Mouse (Mus musculus): ENCODE measurements at regions not wholly inside any gene's neighbourhood (a gene's known extent, or its start where the extent isn't known, plus 50 kb on each side); places are given as distances from the start of the nearest gene placed in this dataset.

GRCm38 (mm10) chr6:95939052-95939451 is 173.9 kb upstream of the Fam19a1 start:
- H3K4me2 ChIP-seq (ENCODE audit: low read depth, low read length) = no peak overlapping the region
- no peak overlapping the region for H3K27ac ChIP-seq (ENCODE audit: low read depth)
- no peak for ATAC-seq
- no peaks in the 10 kb centered on the region for H3K9me3 ChIP-seq (ENCODE audit: low read length)
- DNase-seq = no peak
- no peak overlapping the region for H3K9ac ChIP-seq (replicated peaks)
- WGBS (ENCODE audit: insufficient replicate concordance) = 61% methylated on average over 4 of the region's 4 CpGs
- H3K4me1 ChIP-seq (ENCODE audit: insufficient read depth) = peaks cover 11% of the 10 kb centered on the region
- H3K4me3 ChIP-seq (ENCODE audit: low read depth, low read length) = no peak overlapping the region
- H3K27me3 ChIP-seq (ENCODE audit: insufficient read depth, low read length) = no peaks in the 10 kb centered on the region
- TF ChIP-seq CTCF (IDR thresholded peaks at IDR 0.05; ENCODE audit: low read depth) (no peak), EP300 (IDR thresholded peaks at IDR 0.05; ENCODE audit: low read depth) (no peak)
- H3K36me3 ChIP-seq (replicated peaks; ENCODE audit: insufficient read depth, low read length) = no peaks in the 10 kb centered on the region

- no peak for DNase-seq
- no peaks in the 10 kb centered on the region for H3K36me3 ChIP-seq (replicated peaks; ENCODE audit: insufficient read depth, low read length)
- WGBS (ENCODE audit: insufficient replicate concordance) = 66% methylated on average over 1 of the region's 1 CpGs
- no peak overlapping the region for H3K27ac ChIP-seq (ENCODE audit: low read depth)
- no peak for ATAC-seq
- no peaks in the 10 kb centered on the region for H3K27me3 ChIP-seq (ENCODE audit: insufficient read depth, low read length)
- no peaks in the 10 kb centered on the region for H3K9me3 ChIP-seq (ENCODE audit: low read length)
- H3K4me2 ChIP-seq (ENCODE audit: low read depth, low read length) = no peak overlapping the region
- H3K4me1 ChIP-seq (ENCODE audit: insufficient read depth) = no peaks in the 10 kb centered on the region
- TF ChIP-seq EP300 (IDR thresholded peaks at IDR 0.05; ENCODE audit: low read depth) (no peak), CTCF (IDR thresholded peaks at IDR 0.05; ENCODE audit: low read depth) (no peak)
- no peak overlapping the region for H3K9ac ChIP-seq (replicated peaks)
- no peak overlapping the region for H3K4me3 ChIP-seq (ENCODE audit: low read depth, low read length)
Measured at GRCm38 (mm10) chr6:95960745-95961144, 152.2 kb upstream of the Fam19a1 start.

DNA sequence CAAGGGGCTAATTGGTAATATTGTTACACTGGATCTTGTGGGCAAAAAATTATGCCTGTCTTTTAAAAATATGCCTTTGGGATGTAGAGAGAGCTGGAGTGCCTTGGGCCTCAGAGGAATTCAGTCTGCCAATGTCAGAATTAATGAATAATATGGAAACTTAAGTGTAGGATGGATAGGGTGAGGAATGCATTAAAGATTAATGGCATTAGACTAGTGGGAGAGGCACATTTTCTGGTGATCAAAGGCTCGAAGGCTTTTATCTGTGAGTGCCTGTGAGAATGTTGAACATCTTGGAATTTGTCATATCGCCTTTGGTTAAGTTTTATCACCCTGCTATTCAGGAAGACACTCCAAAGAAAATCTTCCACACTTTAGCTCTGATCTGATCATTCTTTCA is 146.7 kb upstream of the Fam19a1 start:
- Histone ChIP-seq H3K4me1 (ENCODE audit: insufficient read depth) (no peaks in the 10 kb centered on the region), H3K9ac (replicated peaks) (no peak overlapping the region), H3K9me3 (ENCODE audit: low read length) (no peaks in the 10 kb centered on the region), H3K4me3 (ENCODE audit: low read depth, low read length) (no peak overlapping the region), H3K4me2 (ENCODE audit: low read depth, low read length) (no peak overlapping the region), H3K27ac (ENCODE audit: low read depth) (no peak overlapping the region), H3K36me3 (replicated peaks; ENCODE audit: insufficient read depth, low read length) (no peaks in the 10 kb centered on the region), H3K27me3 (ENCODE audit: insufficient read depth, low read length) (no peaks in the 10 kb centered on the region)
- whole genome bisulfite sequencing (ENCODE audit: insufficient replicate concordance) = 40% methylated on average over 2 of the region's 2 CpGs
- ATAC-seq = no peak
- no peak for TF ChIP-seq EP300 (IDR thresholded peaks at IDR 0.05; ENCODE audit: low read depth)
- no peak for TF ChIP-seq CTCF (IDR thresholded peaks at IDR 0.05; ENCODE audit: low read depth)
- no peak for DNase-seq

DNA sequence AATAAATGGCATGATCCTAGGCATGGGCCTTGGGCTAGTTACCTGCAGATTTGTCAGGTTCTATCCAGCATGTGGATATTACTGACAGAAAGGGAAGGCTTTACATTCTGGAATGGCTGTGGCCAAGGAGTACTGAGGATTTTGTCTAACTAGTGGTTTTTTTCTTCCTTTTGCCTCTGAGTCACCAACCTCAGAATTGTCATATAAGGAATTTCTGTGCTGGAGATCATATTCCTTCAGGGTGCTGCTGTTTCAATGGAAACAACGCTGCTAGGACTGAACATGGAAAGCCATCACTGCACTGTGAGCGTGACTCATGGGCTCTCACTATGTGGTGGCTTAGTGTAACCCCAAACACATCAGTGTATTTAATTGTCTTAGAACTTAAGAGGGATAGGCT is 137.0 kb upstream of the Fam19a1 start:
- Histone ChIP-seq H3K4me3 (ENCODE audit: low read depth, low read length) (no peak overlapping the region), H3K4me1 (ENCODE audit: insufficient read depth) (no peaks in the 10 kb centered on the region), H3K27me3 (ENCODE audit: insufficient read depth, low read length) (no peaks in the 10 kb centered on the region), H3K9ac (replicated peaks) (no peak overlapping the region), H3K4me2 (ENCODE audit: low read depth, low read length) (no peak overlapping the region), H3K36me3 (replicated peaks; ENCODE audit: insufficient read depth, low read length) (no peaks in the 10 kb centered on the region), H3K9me3 (ENCODE audit: low read length) (no peaks in the 10 kb centered on the region), H3K27ac (ENCODE audit: low read depth) (no peak overlapping the region)
- WGBS (ENCODE audit: insufficient replicate concordance) = 85% methylated on average over 2 of the region's 2 CpGs
- ATAC-seq (no peak), DNase-seq (no peak)
- TF ChIP-seq CTCF (IDR thresholded peaks at IDR 0.05; ENCODE audit: low read depth) = no peak
- TF ChIP-seq EP300 (IDR thresholded peaks at IDR 0.05; ENCODE audit: low read depth) = no peak

DNA sequence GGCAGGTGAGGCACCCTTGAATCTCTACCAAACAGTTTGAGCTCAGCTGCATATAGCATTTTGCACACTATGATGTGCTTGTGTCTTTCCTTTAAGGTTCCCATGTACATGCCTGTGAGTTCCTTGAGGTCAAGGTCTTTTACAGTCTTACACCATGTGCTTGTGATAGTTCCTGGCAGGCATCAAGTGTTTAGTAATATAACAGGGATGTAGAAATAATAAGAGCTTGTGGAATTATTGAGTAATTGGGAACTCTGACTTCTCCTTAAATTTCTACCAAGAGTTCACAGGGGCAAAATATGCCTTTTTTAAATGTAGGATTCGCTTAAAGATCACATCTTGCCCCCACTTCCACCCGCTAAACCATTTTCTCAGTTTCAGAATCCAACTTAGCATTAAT is 115.9 kb upstream of the Fam19a1 start:
- Histone ChIP-seq H3K4me1 (ENCODE audit: insufficient read depth) (no peaks in the 10 kb centered on the region), H3K4me2 (ENCODE audit: low read depth, low read length) (no peak overlapping the region), H3K9me3 (ENCODE audit: low read length) (no peaks in the 10 kb centered on the region), H3K36me3 (replicated peaks; ENCODE audit: insufficient read depth, low read length) (no peaks in the 10 kb centered on the region), H3K9ac (replicated peaks) (no peak overlapping the region), H3K4me3 (ENCODE audit: low read depth, low read length) (no peak overlapping the region), H3K27me3 (ENCODE audit: insufficient read depth, low read length) (no peaks in the 10 kb centered on the region), H3K27ac (ENCODE audit: low read depth) (no peak overlapping the region)
- no peak for DNase-seq
- TF ChIP-seq EP300 (IDR thresholded peaks at IDR 0.05; ENCODE audit: low read depth) = no peak
- no peak for TF ChIP-seq CTCF (IDR thresholded peaks at IDR 0.05; ENCODE audit: low read depth)
- ATAC-seq = no peak
- 68% methylated on average over 2 of the region's 2 CpGs for WGBS (ENCODE audit: insufficient replicate concordance)

DNA sequence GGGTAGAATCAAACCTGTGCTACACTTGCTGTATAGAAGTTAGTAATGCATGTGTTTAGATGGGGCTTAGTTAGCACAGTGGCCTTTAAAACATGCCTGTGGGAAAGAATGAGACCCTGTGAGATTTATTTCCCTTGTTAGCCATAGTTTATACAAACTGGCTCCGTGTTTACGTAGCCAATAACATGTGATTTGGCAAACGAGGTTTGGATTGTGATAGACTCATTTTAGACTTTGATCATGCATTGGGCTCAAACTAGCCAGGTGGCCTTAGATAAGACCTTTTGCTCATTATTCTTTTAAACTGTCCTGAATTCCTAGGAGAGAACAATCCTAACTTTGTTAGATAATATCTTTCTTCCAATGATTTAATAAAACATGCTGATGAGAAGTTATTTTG is 115.2 kb upstream of the Fam19a1 start:
- Histone ChIP-seq H3K4me1 (ENCODE audit: insufficient read depth) (no peaks in the 10 kb centered on the region), H3K27me3 (ENCODE audit: insufficient read depth, low read length) (no peaks in the 10 kb centered on the region), H3K36me3 (replicated peaks; ENCODE audit: insufficient read depth, low read length) (no peaks in the 10 kb centered on the region), H3K27ac (ENCODE audit: low read depth) (no peak overlapping the region), H3K9me3 (ENCODE audit: low read length) (no peaks in the 10 kb centered on the region), H3K4me3 (ENCODE audit: low read depth, low read length) (no peak overlapping the region), H3K9ac (replicated peaks) (no peak overlapping the region), H3K4me2 (ENCODE audit: low read depth, low read length) (no peak overlapping the region)
- 64% methylated on average over 3 of the region's 3 CpGs for WGBS (ENCODE audit: insufficient replicate concordance)
- ATAC-seq (no peak), DNase-seq (no peak)
- TF ChIP-seq EP300 (IDR thresholded peaks at IDR 0.05; ENCODE audit: low read depth) = no peak
- no peak for TF ChIP-seq CTCF (IDR thresholded peaks at IDR 0.05; ENCODE audit: low read depth)

DNA sequence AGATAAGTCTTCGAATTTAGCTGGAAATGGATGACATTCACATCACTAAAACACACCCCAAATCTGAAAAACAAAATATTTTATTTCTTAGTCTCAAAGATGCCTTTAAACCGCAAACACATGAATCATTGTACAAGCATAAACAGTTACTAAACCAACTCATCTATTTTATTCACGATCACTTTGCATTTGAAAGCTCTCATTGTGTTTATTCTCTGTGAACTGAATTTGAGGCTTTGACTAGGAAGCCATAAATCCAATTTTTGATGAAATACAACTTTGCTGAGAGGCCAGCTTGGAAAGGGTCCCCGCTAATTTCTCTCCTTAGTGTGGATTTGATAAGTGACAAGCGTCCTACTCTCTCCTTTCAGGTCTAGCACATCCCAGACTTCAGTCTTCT is 113.5 kb upstream of the Fam19a1 start:
- no peak for DNase-seq
- no peak for ATAC-seq

More for the DNA sequence above, 113.5 kb upstream of the Fam19a1 start:
- 77% methylated on average over 5 of the region's 5 CpGs for WGBS (ENCODE audit: insufficient replicate concordance)
- no peak for TF ChIP-seq EP300 (IDR thresholded peaks at IDR 0.05; ENCODE audit: low read depth)
- no peak for TF ChIP-seq CTCF (IDR thresholded peaks at IDR 0.05; ENCODE audit: low read depth)
- Histone ChIP-seq H3K36me3 (replicated peaks; ENCODE audit: insufficient read depth, low read length) (no peaks in the 10 kb centered on the region), H3K27ac (ENCODE audit: low read depth) (no peak overlapping the region), H3K27me3 (ENCODE audit: insufficient read depth, low read length) (no peaks in the 10 kb centered on the region), H3K4me2 (ENCODE audit: low read depth, low read length) (no peak overlapping the region), H3K4me3 (ENCODE audit: low read depth, low read length) (no peak overlapping the region), H3K9me3 (ENCODE audit: low read length) (no peaks in the 10 kb centered on the region), H3K9ac (replicated peaks) (no peak overlapping the region), H3K4me1 (ENCODE audit: insufficient read depth) (no peaks in the 10 kb centered on the region)
